Mouse (Mus musculus) small intestine, adult 2 months (tissue): ENCODE measurements around the gene Gan.

Source experiments
- CTCF ChIP-seq: fragments of 200-500 bp; IDR thresholded peaks from 2 replicates; pipeline ENCODE4 v1.5.1; 2012; ENCODE audit warnings: low read depth, mild to moderate bottlenecking, control low read depth, inconsistent platforms, low read length, moderate library complexity, mixed read lengths; ENCODE audit not compliant: insufficient replicate concordance, insufficient read length; ENCODE audit errors: extremely low read depth
- POLR2A ChIP-seq: fragments of 200-500 bp; IDR thresholded peaks from 2 replicates; pipeline ENCODE4 v1.6.1; 2012; ENCODE audit warnings: low read depth, mild to moderate bottlenecking, control low read depth, inconsistent platforms, low read length, moderate library complexity

GRCm38 (mm10) chr8:117262685-117263084 is 104.8 kb downstream of the Gan start:
- TF ChIP-seq CTCF (no peak), POLR2A (no peak)
